Mouse (Mus musculus) lung, embryonic 16.5 days (tissue): ENCODE measurements at regions not wholly inside any gene's neighbourhood (a gene's known extent, or its start where the extent isn't known, plus 50 kb on each side); places are given as distances from the start of the nearest gene placed in this dataset.

Experiments
- ATAC-seq: fragments of 200-750 bp; cut with Nextera tagmentation; 2 replicates; pipeline ENCODE4 v1.8.0; 2017; ENCODE audit warnings: low read depth, mild to moderate bottlenecking, moderate library complexity
- H3K27ac ChIP-seq: fragments of 300-500 bp; sonication (generic); 2 replicates; pipeline ENCODE4 v1.5.1; 2014; ENCODE audit warnings: mild to moderate bottlenecking, control low read depth, low read length
- H3K27me3 ChIP-seq: fragments of 300-500 bp; sonication (generic); 2 replicates; pipeline ENCODE4 v1.6.1; 2014; ENCODE audit warnings: low read depth, low read length, mixed read lengths; ENCODE audit not compliant: control insufficient read depth, insufficient read depth
- H3K36me3 ChIP-seq: fragments of 300-500 bp; sonication (generic); 2 replicates; pipeline ENCODE4 v1.6.1; 2014; ENCODE audit warnings: low read length; ENCODE audit not compliant: control insufficient read depth, insufficient read depth
- H3K4me1 ChIP-seq: fragments of 300-500 bp; sonication (generic); replicated peaks from 2 replicates; pipeline ENCODE4 v1.6.1; 2014; ENCODE audit warnings: low read length, mixed read lengths; ENCODE audit not compliant: control insufficient read depth, insufficient read depth
- H3K4me2 ChIP-seq: fragments of 300-500 bp; sonication (generic); 2 replicates; pipeline ENCODE4 v1.6.1; 2014; ENCODE audit warnings: low read depth, low read length, control low read depth
- H3K4me3 ChIP-seq: fragments of 300-500 bp; sonication (generic); 2 replicates; pipeline ENCODE4 v1.5.1; 2014; ENCODE audit warnings: mild to moderate bottlenecking, low read length, control low read depth
- H3K9ac ChIP-seq: fragments of 300-500 bp; sonication (generic); 2 replicates; pipeline ENCODE4 v1.6.1; 2014; ENCODE audit warnings: low read length, control low read depth
- H3K9me3 ChIP-seq: fragments of 300-500 bp; sonication (generic); 2 replicates; pipeline ENCODE4 v1.6.1; 2016; ENCODE audit warnings: low read length; ENCODE audit not compliant: control insufficient read depth
- WGBS: fragments of 180-500 bp; shearing (Covaris S2); extraction: QIAGEN DNeasy Blood & Tissue Kit; methylation state at CpG from one replicate; pipeline ENCODE4 v1.1.7; 2014; 5-methylcytosine and 5-hydroxymethylcytosine counted together

- Histone ChIP-seq H3K4me3 (no peak overlapping the region), H3K27ac (no peak overlapping the region), H3K4me1 (no peaks in the 10 kb centered on the region), H3K4me2 (no peak overlapping the region), H3K27me3 (no peaks in the 10 kb centered on the region), H3K36me3 (no peaks in the 10 kb centered on the region), H3K9ac (no peak overlapping the region), H3K9me3 (no peaks in the 10 kb centered on the region)
- 53% methylated on average over 9 of the region's 9 CpGs for WGBS
- no peak for ATAC-seq
Measured at GRCm38 (mm10) chr7:72726214-72726854, 419.9 kb upstream of the Mctp2 start.

- no peak for ATAC-seq
- WGBS, result 76% methylated on average over 8 of the region's 8 CpGs
Measured at GRCm38 (mm10) chr7:72737792-72738191, 431.4 kb upstream of the Mctp2 start.

DNA sequence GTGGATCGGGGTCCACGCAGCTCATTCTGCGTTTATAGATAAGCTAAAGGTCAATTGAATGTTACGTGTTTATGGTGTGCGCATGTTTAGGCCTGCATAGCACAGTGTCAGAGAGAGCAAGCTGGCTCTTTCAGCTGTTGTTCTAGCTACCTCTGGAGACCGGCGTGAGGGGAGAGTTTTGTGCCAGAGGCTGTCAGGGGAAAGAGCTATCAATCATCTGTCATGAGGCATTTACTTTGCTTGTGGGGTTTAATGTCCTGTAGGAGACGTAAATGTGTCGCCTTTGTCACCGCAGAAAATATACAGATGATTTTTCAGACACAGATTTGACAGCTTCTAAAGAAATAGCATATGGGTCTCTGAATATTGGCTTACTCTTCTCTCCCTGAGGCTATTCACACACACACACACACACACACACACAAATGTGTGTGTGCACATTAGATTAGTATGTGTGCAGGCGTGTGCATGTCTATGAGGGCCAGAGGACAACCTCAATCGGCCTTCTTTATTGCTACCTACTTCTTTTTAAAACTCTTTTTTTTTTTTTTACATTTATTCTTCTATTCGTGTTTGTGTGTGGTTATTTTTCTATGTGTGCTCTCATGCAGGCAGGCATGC is 432.0 kb upstream of the Mctp2 start:
- H3K4me2 ChIP-seq, result no peak overlapping the region
- H3K36me3 ChIP-seq, result no peaks in the 10 kb centered on the region
- no peaks in the 10 kb centered on the region for H3K4me1 ChIP-seq
- H3K4me3 ChIP-seq, result no peak overlapping the region
- no peaks in the 10 kb centered on the region for H3K27me3 ChIP-seq
- no peaks in the 10 kb centered on the region for H3K9me3 ChIP-seq
- 52% methylated on average over 13 of the region's 13 CpGs for WGBS
- no peak for ATAC-seq
- no peak overlapping the region for H3K27ac ChIP-seq
- H3K9ac ChIP-seq, result no peak overlapping the region

More at GRCm38 (mm10) chr7:72737792-72738191, 431.4 kb upstream of the Mctp2 start:
- no peak overlapping the region for H3K4me3 ChIP-seq
- no peak overlapping the region for H3K4me2 ChIP-seq
- no peaks in the 10 kb centered on the region for H3K36me3 ChIP-seq
- no peak overlapping the region for H3K27ac ChIP-seq
- H3K9ac ChIP-seq, result no peak overlapping the region
- no peaks in the 10 kb centered on the region for H3K9me3 ChIP-seq
- no peaks in the 10 kb centered on the region for H3K4me1 ChIP-seq
- H3K27me3 ChIP-seq, result no peaks in the 10 kb centered on the region

DNA sequence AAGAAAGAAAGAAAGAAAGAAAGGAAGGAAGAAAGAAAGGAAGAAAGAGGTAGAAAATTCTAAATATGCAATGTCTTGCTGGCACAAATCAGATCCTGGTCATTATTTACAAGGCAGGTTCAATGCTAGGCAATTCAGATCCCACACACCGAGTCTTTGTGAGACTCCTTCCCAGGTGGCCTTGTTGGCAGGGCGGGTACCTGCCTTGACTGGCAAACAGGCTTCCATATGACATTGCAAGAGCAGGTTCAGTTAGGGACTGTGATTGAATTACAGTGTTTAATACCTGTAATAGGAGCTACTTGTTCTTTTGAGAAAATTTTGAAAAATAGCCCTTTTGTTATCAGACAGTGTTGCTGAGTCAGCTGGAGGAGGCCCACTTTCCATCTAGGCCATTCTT is 436.0 kb upstream of the Mctp2 start:
- Histone ChIP-seq H3K4me3 (no peak overlapping the region), H3K4me2 (no peak overlapping the region), H3K9ac (no peak overlapping the region), H3K9me3 (no peaks in the 10 kb centered on the region), H3K36me3 (no peaks in the 10 kb centered on the region), H3K4me1 (no peaks in the 10 kb centered on the region), H3K27ac (no peak overlapping the region), H3K27me3 (no peaks in the 10 kb centered on the region)
- 75% methylated on average over 2 of the region's 2 CpGs for WGBS
- ATAC-seq, result no peak

DNA sequence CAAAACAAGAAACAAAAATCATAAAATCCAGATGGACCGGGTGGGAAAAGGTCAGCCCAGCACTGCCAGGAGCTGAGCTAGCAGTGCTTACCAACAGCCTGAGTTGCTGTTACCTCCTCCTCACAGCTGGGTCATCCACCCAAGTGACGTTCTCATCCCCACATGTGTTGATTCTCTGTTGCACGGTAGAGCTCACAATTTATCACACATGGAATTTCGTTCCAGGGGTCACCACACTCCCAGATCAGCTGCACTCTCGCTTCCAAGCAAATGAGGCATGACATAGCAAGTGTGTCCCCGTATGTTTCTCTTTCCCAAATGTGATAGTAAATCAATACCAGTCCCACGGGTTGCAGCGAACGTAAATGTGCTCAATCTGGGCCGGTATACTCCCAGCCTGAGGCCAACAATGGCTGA is 445.1 kb upstream of the Mctp2 start:
- Histone ChIP-seq H3K36me3 (no peaks in the 10 kb centered on the region), H3K27ac (no peak overlapping the region), H3K9ac (no peak overlapping the region), H3K4me2 (no peak overlapping the region), H3K4me1 (no peaks in the 10 kb centered on the region), H3K4me3 (no peak overlapping the region), H3K27me3 (no peaks in the 10 kb centered on the region), H3K9me3 (no peaks in the 10 kb centered on the region)
- no peak for ATAC-seq
- WGBS, result 59% methylated on average over 10 of the region's 10 CpGs

DNA sequence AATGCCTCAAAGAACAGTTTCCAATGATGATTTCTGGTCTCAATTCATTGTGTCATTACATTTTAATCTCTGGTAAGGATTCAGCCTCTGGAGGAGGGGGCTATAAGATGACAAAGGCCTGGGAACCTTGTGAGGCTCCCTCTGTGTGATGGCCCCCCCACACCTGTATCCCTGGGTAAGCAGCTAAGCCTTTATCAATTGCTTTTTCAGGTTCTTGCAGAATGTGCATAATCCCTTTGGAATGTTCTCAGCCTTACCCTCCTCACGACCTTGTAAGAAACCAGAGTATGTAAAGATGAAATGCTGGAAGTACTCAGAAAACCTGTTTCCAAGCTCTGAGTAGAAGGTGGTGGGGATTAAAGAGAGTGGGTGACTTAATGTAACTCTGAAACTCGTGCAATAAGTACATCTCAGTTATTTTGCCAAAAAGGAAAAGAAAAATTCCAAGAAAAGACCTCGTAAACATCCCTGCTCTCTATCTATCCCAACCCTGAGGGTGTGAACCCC is 446.7 kb upstream of the Mctp2 start:
- no peak for ATAC-seq
- no peak overlapping the region for H3K27ac ChIP-seq
- 43% methylated on average over 3 of the region's 3 CpGs for WGBS

DNA sequence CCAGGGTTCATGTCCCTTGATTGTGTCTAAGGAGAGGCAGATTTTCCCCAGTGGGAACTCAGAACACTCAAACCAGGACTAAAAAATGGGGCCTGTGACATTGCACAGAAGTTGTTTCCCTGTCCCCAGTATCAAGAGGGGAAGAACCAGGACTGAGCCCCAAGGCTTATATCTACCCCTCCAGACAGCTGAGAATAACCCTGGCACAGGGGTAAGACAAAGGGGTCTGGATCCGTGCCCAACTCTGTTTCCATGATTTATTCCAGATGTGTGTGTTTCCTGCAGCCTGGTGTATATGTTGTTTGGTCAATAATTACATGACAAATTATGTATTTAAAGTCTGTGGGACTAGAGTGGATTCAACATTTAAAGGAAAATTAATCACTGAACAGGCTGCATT is 456.3 kb upstream of the Mctp2 start:
- Histone ChIP-seq H3K9me3 (no peaks in the 10 kb centered on the region), H3K4me1 (no peaks in the 10 kb centered on the region), H3K36me3 (no peaks in the 10 kb centered on the region), H3K4me3 (no peak overlapping the region), H3K9ac (no peak overlapping the region), H3K27ac (no peak overlapping the region), H3K4me2 (no peak overlapping the region), H3K27me3 (no peaks in the 10 kb centered on the region)
- ATAC-seq, result no peak
- WGBS, result 30% methylated on average over 1 of the region's 1 CpGs

More for the DNA sequence above, 446.7 kb upstream of the Mctp2 start:
- Histone ChIP-seq H3K36me3 (no peaks in the 10 kb centered on the region), H3K9me3 (no peaks in the 10 kb centered on the region), H3K4me3 (no peak overlapping the region), H3K9ac (no peak overlapping the region), H3K27me3 (no peaks in the 10 kb centered on the region), H3K4me1 (no peaks in the 10 kb centered on the region), H3K4me2 (no peak overlapping the region)

- Histone ChIP-seq H3K4me3 (no peak overlapping the region), H3K27ac (no peak overlapping the region), H3K9me3 (no peaks in the 10 kb centered on the region), H3K36me3 (no peaks in the 10 kb centered on the region), H3K9ac (no peak overlapping the region), H3K27me3 (no peaks in the 10 kb centered on the region), H3K4me2 (no peak overlapping the region), H3K4me1 (no peaks in the 10 kb centered on the region)
- ATAC-seq, result no peak
- 66% methylated on average over 4 of the region's 4 CpGs for WGBS
Measured at GRCm38 (mm10) chr7:72768705-72769104, 462.3 kb upstream of the Mctp2 start.

- Histone ChIP-seq H3K4me2 (no peak overlapping the region), H3K4me3 (no peak overlapping the region), H3K27ac (no peak overlapping the region), H3K4me1 (no peaks in the 10 kb centered on the region), H3K27me3 (no peaks in the 10 kb centered on the region), H3K9ac (no peak overlapping the region), H3K9me3 (no peaks in the 10 kb centered on the region), H3K36me3 (no peaks in the 10 kb centered on the region)
- no peak for ATAC-seq
- 66% methylated on average over 3 of the region's 3 CpGs for WGBS
Measured at GRCm38 (mm10) chr7:72774031-72774770, 467.8 kb upstream of the Mctp2 start.
